Mouse (Mus musculus) forebrain, embryonic 15.5 days (tissue): ENCODE data around the gene Sdccag8. TPM values are rescaled to one million over a fixed set of nuclear protein-coding genes. Genes with fewer than 3 reads are reported as not detected.

Source experiments
- ATAC-seq: fragments of 200-750 bp; cut with Nextera tagmentation; replicated peaks from 2 replicates; pipeline ENCODE4 v1.8.0; 2017; ENCODE audit warnings: mild to moderate bottlenecking, moderate TSS enrichment, moderate library complexity
- H3K27ac ChIP-seq: fragments of 300-500 bp; sonication (generic); replicated peaks from 2 replicates; pipeline ENCODE4 v1.5.1; 2015; ENCODE audit warnings: mild to moderate bottlenecking, inconsistent platforms
- H3K27me3 ChIP-seq: fragments of 300-500 bp; sonication (generic); 2 replicates; pipeline ENCODE4 v1.6.1; 2015; ENCODE audit warnings: inconsistent platforms
- H3K36me3 ChIP-seq: fragments of 300-500 bp; sonication (generic); 2 replicates; pipeline ENCODE4 v1.6.1; 2015; ENCODE audit warnings: mild to moderate bottlenecking, inconsistent platforms
- H3K4me1 ChIP-seq: fragments of 300-500 bp; sonication (generic); 2 replicates; pipeline ENCODE4 v1.6.1; 2015; ENCODE audit warnings: inconsistent platforms
- H3K4me2 ChIP-seq: fragments of 300-500 bp; sonication (generic); replicated peaks from 2 replicates; pipeline ENCODE4 v1.6.1; 2015; ENCODE audit warnings: mild to moderate bottlenecking, inconsistent platforms
- H3K4me3 ChIP-seq: fragments of 300-500 bp; sonication (generic); 2 replicates; pipeline ENCODE4 v1.5.1; 2015; ENCODE audit warnings: mild to moderate bottlenecking, inconsistent platforms
- H3K9ac ChIP-seq: fragments of 300-500 bp; sonication (generic); replicated peaks from 2 replicates; pipeline ENCODE4 v1.6.1; 2015; ENCODE audit warnings: mild to moderate bottlenecking, inconsistent platforms
- H3K9me3 ChIP-seq: fragments of 300-500 bp; sonication (generic); 2 replicates; pipeline ENCODE4 v1.6.1; 2016; ENCODE audit warnings: inconsistent platforms
- WGBS: fragments of 180-500 bp; shearing (Covaris S2); methylation state at CpG from one replicate; pipeline ENCODE4 v1.1.7; 2015; ENCODE audit warnings: mixed read lengths; 5-methylcytosine and 5-hydroxymethylcytosine counted together
- polyA plus RNA-seq: library from polyadenylated mRNA; unstranded; fragments of >200 nt; fragmentation: Nextera tagmentation; extraction: Ambion mirVana; gene quantifications from 2 replicates; pipeline ENCODE4 v1.2.1, GENCODE M21; 2015

Sdccag8 gene
- polyA plus RNA-seq, 1 experiment from 2014 or later, result 33.8 TPM

- no peaks in the 10 kb centered on the region for H3K9me3 ChIP-seq
- H3K36me3 ChIP-seq, result peaks cover 2% of the 10 kb centered on the region; the same call in 1 of the 2 replicates
- H3K27ac ChIP-seq, result no peak overlapping the region
- ATAC-seq, result no peak
- H3K4me2 ChIP-seq, result no peak overlapping the region
- 90% methylated on average over 7 of the region's 7 CpGs for WGBS
- no peak overlapping the region for H3K4me3 ChIP-seq
- H3K9ac ChIP-seq, result no peak overlapping the region
- H3K27me3 ChIP-seq, result no peaks in the 10 kb centered on the region
- no peaks in the 10 kb centered on the region for H3K4me1 ChIP-seq
Observed at GRCm38 (mm10) chr1:176851401-176851800, 36.9 kb downstream of the Sdccag8 start.

- H3K9me3 ChIP-seq, result no peaks in the 10 kb centered on the region
- H3K27ac ChIP-seq, result no peak overlapping the region
- no peak overlapping the region for H3K4me3 ChIP-seq
- H3K9ac ChIP-seq, result no peak overlapping the region
- no peak for ATAC-seq
- WGBS, result 88% methylated on average over 9 of the region's 9 CpGs
- H3K4me1 ChIP-seq, result no peaks in the 10 kb centered on the region
- H3K36me3 ChIP-seq, result no peaks in the 10 kb centered on the region; the same call in 1 of the 2 replicates
- no peaks in the 10 kb centered on the region for H3K27me3 ChIP-seq
- no peak overlapping the region for H3K4me2 ChIP-seq
Observed at GRCm38 (mm10) chr1:176852813-176853590, 38.5 kb downstream of the Sdccag8 start.

GRCm38 (mm10) chr1:176861981-176862644 lies 47.7 kb downstream of the Sdccag8 start:
- peak; percentile 67; the same call in 1 of the 2 replicates for ATAC-seq
- no peaks in the 10 kb centered on the region for H3K36me3 ChIP-seq
- no peak overlapping the region for H3K4me2 ChIP-seq
- H3K27ac ChIP-seq, result no peak overlapping the region
- no peaks in the 10 kb centered on the region for H3K9me3 ChIP-seq
- 58% methylated on average over 9 of the region's 9 CpGs for WGBS
- no peak overlapping the region for H3K9ac ChIP-seq
- H3K27me3 ChIP-seq, result no peaks in the 10 kb centered on the region
- H3K4me3 ChIP-seq, result no peak overlapping the region
- no peaks in the 10 kb centered on the region for H3K4me1 ChIP-seq

- Histone ChIP-seq H3K9ac (no peak overlapping the region), H3K4me1 (no peaks in the 10 kb centered on the region), H3K27me3 (no peaks in the 10 kb centered on the region), H3K4me3 (no peak overlapping the region), H3K27ac (no peak overlapping the region), H3K9me3 (no peaks in the 10 kb centered on the region), H3K36me3 (no peaks in the 10 kb centered on the region), H3K4me2 (no peak overlapping the region)
- WGBS, result 89% methylated on average over 11 of the region's 11 CpGs
- no peak for ATAC-seq
Observed at GRCm38 (mm10) chr1:176870501-176870900, 56.0 kb downstream of the Sdccag8 start.

GRCm38 (mm10) chr1:176871975-176872374 lies 57.5 kb downstream of the Sdccag8 start:
- no peak for ATAC-seq
- no peaks in the 10 kb centered on the region for H3K27me3 ChIP-seq
- H3K36me3 ChIP-seq, result no peaks in the 10 kb centered on the region
- no peaks in the 10 kb centered on the region for H3K4me1 ChIP-seq
- H3K9ac ChIP-seq, result no peak overlapping the region
- 72% methylated on average over 3 of the region's 3 CpGs for WGBS
- no peak overlapping the region for H3K4me3 ChIP-seq
- H3K4me2 ChIP-seq, result no peak overlapping the region
- no peak overlapping the region for H3K27ac ChIP-seq
- no peaks in the 10 kb centered on the region for H3K9me3 ChIP-seq

DNA sequence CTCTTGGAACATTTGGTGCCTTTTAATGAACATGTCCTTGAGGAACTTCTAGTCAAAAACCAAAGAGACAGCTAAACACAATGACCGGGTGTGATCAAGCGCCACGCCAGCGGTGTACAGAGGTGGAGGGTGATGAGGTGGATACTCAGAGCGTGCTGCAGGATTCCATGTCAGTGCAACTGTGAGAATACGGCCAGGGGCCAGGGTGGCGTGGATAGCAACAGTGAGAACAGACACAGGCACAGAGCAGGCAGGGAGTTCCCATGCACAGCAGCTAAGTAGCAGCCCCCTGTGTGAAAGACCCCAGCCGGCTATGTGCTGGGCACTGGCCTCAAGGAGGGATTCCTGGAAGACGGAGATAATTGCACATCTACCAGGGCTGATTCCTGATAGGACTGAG lies 59.0 kb downstream of the Sdccag8 start:
- no peak for ATAC-seq
- H3K9ac ChIP-seq, result no peak overlapping the region
- H3K4me3 ChIP-seq, result no peak overlapping the region
- no peak overlapping the region for H3K4me2 ChIP-seq
- H3K4me1 ChIP-seq, result peaks cover 3% of the 10 kb centered on the region; the same call in 1 of the 2 replicates
- H3K27me3 ChIP-seq, result no peaks in the 10 kb centered on the region
- H3K9me3 ChIP-seq, result no peaks in the 10 kb centered on the region
- H3K27ac ChIP-seq, result no peak overlapping the region
- no peaks in the 10 kb centered on the region for H3K36me3 ChIP-seq
- 84% methylated on average over 9 of the region's 9 CpGs for WGBS

GRCm38 (mm10) chr1:176874155-176874554 lies 59.7 kb downstream of the Sdccag8 start:
- Histone ChIP-seq H3K4me2 (no peak overlapping the region), H3K9me3 (no peaks in the 10 kb centered on the region), H3K36me3 (no peaks in the 10 kb centered on the region), H3K4me1 (peaks cover 3% of the 10 kb centered on the region; the same call in 1 of the 2 replicates), H3K27ac (no peak overlapping the region), H3K9ac (no peak overlapping the region), H3K4me3 (no peak overlapping the region), H3K27me3 (no peaks in the 10 kb centered on the region)
- ATAC-seq, result no peak

DNA sequence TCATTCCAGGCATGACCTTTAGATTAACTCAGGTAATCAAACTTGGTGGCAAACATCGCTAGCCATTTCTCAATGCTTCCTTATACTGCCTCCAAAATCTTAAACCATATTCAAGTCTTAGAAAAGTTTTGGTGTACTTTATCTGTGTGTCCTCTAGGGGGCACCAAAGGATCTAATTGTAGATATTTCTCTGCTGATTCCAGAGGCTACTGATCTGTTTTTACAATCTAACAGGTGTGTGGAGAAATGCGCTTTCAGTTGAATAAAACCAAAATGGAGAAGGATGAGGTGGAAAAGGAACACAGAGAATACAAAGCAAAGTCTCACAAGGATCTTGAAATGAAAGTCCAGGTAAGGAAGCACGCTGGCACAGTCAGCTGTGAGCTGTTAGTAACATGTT lies 63.3 kb downstream of the Sdccag8 start:
- WGBS, result 31% methylated on average over 3 of the region's 3 CpGs
- peak; percentile 23; the same call in 1 of the 2 replicates for ATAC-seq
- Histone ChIP-seq H3K4me3 (no peak overlapping the region), H3K27ac (no peak overlapping the region), H3K9me3 (no peaks in the 10 kb centered on the region), H3K4me2 (no peak overlapping the region), H3K9ac (no peak overlapping the region), H3K4me1 (peaks cover 26% of the 10 kb centered on the region), H3K27me3 (no peaks in the 10 kb centered on the region), H3K36me3 (no peaks in the 10 kb centered on the region)

- Histone ChIP-seq H3K27me3 (no peaks in the 10 kb centered on the region), H3K36me3 (no peaks in the 10 kb centered on the region), H3K27ac (peak overlapping the region; percentile 71), H3K9me3 (no peaks in the 10 kb centered on the region), H3K4me2 (no peak overlapping the region), H3K4me1 (peaks cover 26% of the 10 kb centered on the region), H3K9ac (no peak overlapping the region), H3K4me3 (no peak overlapping the region)
- 48% methylated on average over 2 of the region's 2 CpGs for WGBS
- ATAC-seq, result peak; percentile 66; the same call in 1 of the 2 replicates
Observed at GRCm38 (mm10) chr1:176879005-176879404, 64.5 kb downstream of the Sdccag8 start.

DNA sequence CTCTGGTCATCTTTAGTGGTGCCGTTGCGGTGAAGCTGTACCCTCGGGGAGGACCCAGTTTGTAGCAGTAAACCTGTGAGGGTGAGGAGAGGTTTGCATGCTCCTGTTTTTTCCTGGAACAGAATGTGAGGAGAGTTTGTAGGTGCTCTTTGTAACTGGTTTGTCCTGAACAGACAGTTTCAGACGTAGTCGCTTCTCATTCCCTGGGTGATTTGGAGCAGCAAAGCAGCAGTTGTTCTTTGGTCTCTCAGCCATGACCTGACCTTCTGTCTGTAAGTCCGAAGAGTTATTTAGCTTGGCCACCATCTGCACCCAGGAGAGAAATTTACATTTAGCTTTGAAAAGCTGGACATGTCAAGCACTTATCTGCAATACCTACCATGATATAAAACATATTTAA lies 65.2 kb downstream of the Sdccag8 start:
- no peak overlapping the region for H3K4me3 ChIP-seq
- WGBS, result 28% methylated on average over 6 of the region's 6 CpGs
- no peak overlapping the region for H3K4me2 ChIP-seq
- peaks cover 26% of the 10 kb centered on the region for H3K4me1 ChIP-seq
- H3K9me3 ChIP-seq, result no peaks in the 10 kb centered on the region
- peak overlapping the region; percentile 71 for H3K27ac ChIP-seq
- H3K27me3 ChIP-seq, result no peaks in the 10 kb centered on the region
- ATAC-seq, result no peak; the same call in 1 of the 2 replicates
- 0 out of 2 replicates have a peak overlapping the region, but pooled peaks have one; percentile 1 for H3K9ac ChIP-seq
- H3K36me3 ChIP-seq, result no peaks in the 10 kb centered on the region

DNA sequence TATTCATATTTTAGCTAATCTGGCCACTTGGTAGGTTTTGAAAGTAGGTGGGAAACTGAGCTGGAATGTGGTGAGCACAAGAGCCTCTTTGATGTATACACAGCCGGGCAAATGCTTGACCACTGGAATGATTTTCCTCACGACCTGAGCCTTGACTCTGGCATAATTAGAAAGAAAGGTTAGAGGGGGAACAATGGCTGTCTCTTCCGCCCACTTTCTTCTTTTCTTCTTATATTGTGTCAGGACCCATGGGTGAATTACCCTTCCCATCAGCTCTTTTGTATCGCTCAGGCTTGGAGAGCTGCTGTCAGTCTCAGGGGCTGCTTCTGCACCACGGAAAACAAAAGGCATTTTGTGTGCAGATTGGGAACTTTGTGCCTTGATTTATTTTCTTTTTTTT lies 65.6 kb downstream of the Sdccag8 start:
- H3K9ac ChIP-seq, result 0 out of 2 replicates have a peak overlapping the region, but pooled peaks have one; percentile 1
- no peaks in the 10 kb centered on the region for H3K36me3 ChIP-seq
- peaks cover 26% of the 10 kb centered on the region for H3K4me1 ChIP-seq
- H3K9me3 ChIP-seq, result no peaks in the 10 kb centered on the region
- ATAC-seq, result no peak
- H3K27ac ChIP-seq, result peak overlapping the region; percentile 71
- no peak overlapping the region for H3K4me2 ChIP-seq
- no peaks in the 10 kb centered on the region for H3K27me3 ChIP-seq
- no peak overlapping the region for H3K4me3 ChIP-seq
- 3% methylated on average over 5 of the region's 5 CpGs for WGBS

DNA sequence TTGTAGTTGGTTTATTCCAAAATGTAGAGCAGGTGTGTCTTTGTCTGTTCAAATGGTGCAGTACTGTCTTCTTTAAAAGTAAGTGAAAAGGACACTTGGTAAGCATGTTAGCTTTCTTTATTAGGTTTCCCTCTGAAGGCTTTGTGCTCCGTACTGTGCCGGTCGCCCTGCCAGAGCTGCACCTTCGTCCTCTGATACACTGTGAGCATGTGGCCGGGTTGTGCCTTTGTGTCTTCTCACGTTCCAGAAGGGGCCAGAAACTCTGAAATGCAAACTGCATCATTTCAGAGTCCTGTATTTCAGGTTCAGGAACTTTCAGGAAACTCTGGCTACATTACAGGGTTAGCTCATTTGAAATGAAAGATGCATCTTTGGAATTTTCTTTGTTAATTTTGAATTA lies 66.5 kb downstream of the Sdccag8 start:
- Histone ChIP-seq H3K27me3 (no peaks in the 10 kb centered on the region), H3K4me1 (peaks cover 30% of the 10 kb centered on the region), H3K9me3 (no peaks in the 10 kb centered on the region), H3K36me3 (no peaks in the 10 kb centered on the region), H3K27ac (peak overlapping the region; percentile 71), H3K9ac (no peak overlapping the region; the same call in 1 of the 2 replicates), H3K4me3 (no peak overlapping the region), H3K4me2 (no peak overlapping the region)
- ATAC-seq, result no peak; the same call in 1 of the 2 replicates
- WGBS, result 12% methylated on average over 6 of the region's 6 CpGs
